Mouse (Mus musculus) spleen, adult 18-20 months (tissue): Measurements from ENCODE around the gene Creb3l2.

Experiments
- DNase-seq, 2 experiments: peaks; one replicate each; pipeline ENCODE4 v3.0.0; 2022; ENCODE audit warnings: mixed read lengths in 2 of 2

Gene Creb3l2

GRCm38 (mm10) chr6:37369750-37370149, 72.2 kb downstream of the Creb3l2 start:
- DNase-seq: no peak

- DNase-seq: no peak
These were observed 73.7 kb downstream of the Creb3l2 start for GRCm38 (mm10) chr6:37368281-37368680.

GRCm38 (mm10) chr6:37366991-37367390, 75.0 kb downstream of the Creb3l2 start:
- DNase-seq: no peak

- DNase-seq: no peak
These were observed 76.8 kb downstream of the Creb3l2 start for GRCm38 (mm10) chr6:37365179-37365578.

GRCm38 (mm10) chr6:37364361-37364760, 77.6 kb downstream of the Creb3l2 start:
- no peak for DNase-seq

GRCm38 (mm10) chr6:37360813-37361385, 81.0 kb downstream of the Creb3l2 start:
- DNase-seq: no peak

- peak in 1 of 2 experiments; percentile 63 for DNase-seq
These were observed 87.3 kb downstream of the Creb3l2 start for GRCm38 (mm10) chr6:37354449-37355179.

- DNase-seq: no peak
These were observed 88.3 kb downstream of the Creb3l2 start for GRCm38 (mm10) chr6:37353616-37354015.

GRCm38 (mm10) chr6:37351731-37352380, 90.1 kb downstream of the Creb3l2 start:
- peak in 1 of 2 experiments; percentile 34 for DNase-seq

GRCm38 (mm10) chr6:37350315-37350714, 91.6 kb downstream of the Creb3l2 start:
- no peak for DNase-seq

- no peak for DNase-seq
These were observed 94.3 kb downstream of the Creb3l2 start for GRCm38 (mm10) chr6:37347606-37348005.

- DNase-seq: no peak
These were observed 103.9 kb downstream of the Creb3l2 start for GRCm38 (mm10) chr6:37338055-37338454.

GRCm38 (mm10) chr6:37336831-37337260, 105.1 kb downstream of the Creb3l2 start:
- no peak for DNase-seq

GRCm38 (mm10) chr6:37336381-37336780, 105.6 kb downstream of the Creb3l2 start:
- no peak for DNase-seq

GRCm38 (mm10) chr6:37332846-37333245, 109.1 kb downstream of the Creb3l2 start:
- no peak for DNase-seq

GRCm38 (mm10) chr6:37329901-37330864, 111.8 kb downstream of the Creb3l2 start:
- DNase-seq: no peak

- DNase-seq: no peak
These were observed 112.6 kb downstream of the Creb3l2 start for GRCm38 (mm10) chr6:37329376-37329775.

GRCm38 (mm10) chr6:37328671-37329070, 113.3 kb downstream of the Creb3l2 start:
- no peak for DNase-seq

- DNase-seq: no peak
These were observed 114.4 kb downstream of the Creb3l2 start for GRCm38 (mm10) chr6:37327519-37327918.

- DNase-seq: no peak
These were observed 115.4 kb downstream of the Creb3l2 start for GRCm38 (mm10) chr6:37326603-37326955.

GRCm38 (mm10) chr6:37325906-37326602, 115.9 kb downstream of the Creb3l2 start:
- DNase-seq: no peak

- no peak for DNase-seq
These were observed 116.9 kb downstream of the Creb3l2 start for GRCm38 (mm10) chr6:37325076-37325475.
